Mouse (Mus musculus) stomach, embryonic 14.5 days (tissue): Measurements from ENCODE around the gene Galm. TPM values are rescaled to one million over a fixed set of nuclear protein-coding genes. Genes with fewer than 3 reads are reported as not detected.

Experiments used
- ATAC-seq: fragments of 200-750 bp; cut with Nextera tagmentation; 2 replicates; pipeline ENCODE4 v1.8.0; 2017; ENCODE audit warnings: low read depth, moderate TSS enrichment; ENCODE audit not compliant: insufficient number of reproducible peaks, insufficient read depth, low FRiP score
- H3K27ac ChIP-seq: fragments of 300-500 bp; sonication (generic); 2 replicates; pipeline ENCODE4 v1.5.1; 2014; ENCODE audit warnings: mild to moderate bottlenecking, low read length, moderate library complexity, mixed read lengths
- H3K27me3 ChIP-seq: fragments of 300-500 bp; sonication (generic); 2 replicates; pipeline ENCODE4 v1.6.1; 2014; ENCODE audit warnings: low read length, control low read depth, mixed read lengths; ENCODE audit not compliant: control insufficient read depth, insufficient read depth
- H3K36me3 ChIP-seq: fragments of 300-500 bp; sonication (generic); 2 replicates; pipeline ENCODE4 v1.6.1; 2014; ENCODE audit warnings: mild to moderate bottlenecking, control low read depth, low read length, moderate library complexity, mixed read lengths; ENCODE audit not compliant: control insufficient read depth, insufficient read depth
- H3K4me1 ChIP-seq: fragments of 300-500 bp; sonication (generic); 2 replicates; pipeline ENCODE4 v1.6.1; 2014; ENCODE audit warnings: low read length, control low read depth, mixed read lengths; ENCODE audit not compliant: control insufficient read depth, insufficient read depth
- H3K4me2 ChIP-seq: fragments of 300-500 bp; sonication (generic); replicated peaks from 2 replicates; pipeline ENCODE4 v1.6.1; 2014; ENCODE audit warnings: low read depth, low read length, control low read depth
- H3K4me3 ChIP-seq: fragments of 300-500 bp; sonication (generic); 2 replicates; pipeline ENCODE4 v1.5.1; 2014; ENCODE audit warnings: low read depth, low read length, control low read depth
- H3K9ac ChIP-seq: fragments of 300-500 bp; sonication (generic); replicated peaks from 2 replicates; pipeline ENCODE4 v1.6.1; 2014; ENCODE audit warnings: low read depth, mild to moderate bottlenecking, control low read depth, low read length, moderate library complexity, mixed read lengths
- H3K9me3 ChIP-seq: fragments of 300-500 bp; sonication (generic); 2 replicates; pipeline ENCODE4 v1.6.1; 2016; ENCODE audit warnings: low read depth, low read length, control low read depth; ENCODE audit not compliant: control insufficient read depth
- WGBS: fragments of 180-500 bp; shearing (Covaris S2); extraction: QIAGEN DNeasy Blood & Tissue Kit; methylation state at CpG from one replicate; pipeline ENCODE4 v1.1.7; 2014; 5-methylcytosine and 5-hydroxymethylcytosine counted together
- polyA plus RNA-seq: library from polyadenylated mRNA; unstranded; fragments of >200 nt; fragmentation: Nextera tagmentation; extraction: Ambion mirVana; gene quantifications from 2 replicates; pipeline ENCODE4 v1.2.1, GENCODE M21; 2014

The Galm gene
- polyA plus RNA-seq, 1 experiment from 2014 or later = 19.3 TPM

DNA sequence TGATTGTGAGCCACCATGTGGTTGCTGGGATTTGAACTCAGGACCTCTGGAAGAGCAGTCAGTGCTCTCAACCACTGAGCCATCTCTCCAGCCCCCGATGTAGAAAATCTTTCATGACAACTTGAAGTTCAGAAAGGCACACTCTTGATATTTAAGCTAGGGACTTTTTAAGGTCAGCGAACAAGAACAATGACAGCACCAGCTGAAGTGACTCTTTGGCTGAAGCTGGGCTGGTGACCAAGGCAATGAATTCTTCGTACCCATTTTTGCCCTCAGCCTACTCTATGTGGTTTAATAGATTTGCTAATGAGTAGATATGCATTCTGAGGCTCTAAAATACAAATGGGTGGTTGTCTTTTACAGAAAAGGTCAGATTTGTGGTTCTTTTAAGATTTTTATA lies 6.9 kb upstream of the Galm start:
- H3K27ac ChIP-seq = no peak overlapping the region
- H3K36me3 ChIP-seq = no peaks in the 10 kb centered on the region
- H3K27me3 ChIP-seq = no peaks in the 10 kb centered on the region
- WGBS = 92% methylated on average over 3 of the region's 3 CpGs
- no peaks in the 10 kb centered on the region for H3K9me3 ChIP-seq
- H3K4me1 ChIP-seq = no peaks in the 10 kb centered on the region
- H3K9ac ChIP-seq = no peak overlapping the region
- H3K4me3 ChIP-seq = no peak overlapping the region
- no peak for ATAC-seq
- no peak overlapping the region for H3K4me2 ChIP-seq

DNA sequence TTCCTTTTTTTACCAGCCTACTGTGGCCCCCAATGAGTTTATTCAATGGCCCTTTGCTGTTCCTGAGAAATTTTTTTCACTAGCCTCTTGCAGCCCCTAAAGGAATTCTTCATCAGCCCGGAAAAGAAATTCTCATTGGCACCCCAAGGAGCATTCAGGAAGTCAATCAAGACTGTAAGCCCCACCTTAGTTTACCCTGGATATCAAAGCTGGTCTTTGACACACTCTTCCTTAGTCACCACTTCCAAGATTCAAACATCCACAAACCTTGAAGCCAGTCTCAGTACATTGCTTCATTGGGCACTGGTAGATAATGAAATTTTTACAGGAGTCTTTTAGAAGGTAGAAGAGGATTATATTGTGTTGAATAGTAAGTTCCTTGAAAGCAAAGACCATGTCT lies 5.4 kb upstream of the Galm start:
- 57% methylated on average over 1 of the region's 1 CpGs for WGBS
- no peak overlapping the region for H3K4me3 ChIP-seq
- no peak overlapping the region for H3K4me2 ChIP-seq
- H3K27ac ChIP-seq = no peak overlapping the region
- no peak for ATAC-seq
- H3K4me1 ChIP-seq = no peaks in the 10 kb centered on the region
- no peaks in the 10 kb centered on the region for H3K9me3 ChIP-seq
- no peaks in the 10 kb centered on the region for H3K27me3 ChIP-seq
- no peaks in the 10 kb centered on the region for H3K36me3 ChIP-seq
- no peak overlapping the region for H3K9ac ChIP-seq

DNA sequence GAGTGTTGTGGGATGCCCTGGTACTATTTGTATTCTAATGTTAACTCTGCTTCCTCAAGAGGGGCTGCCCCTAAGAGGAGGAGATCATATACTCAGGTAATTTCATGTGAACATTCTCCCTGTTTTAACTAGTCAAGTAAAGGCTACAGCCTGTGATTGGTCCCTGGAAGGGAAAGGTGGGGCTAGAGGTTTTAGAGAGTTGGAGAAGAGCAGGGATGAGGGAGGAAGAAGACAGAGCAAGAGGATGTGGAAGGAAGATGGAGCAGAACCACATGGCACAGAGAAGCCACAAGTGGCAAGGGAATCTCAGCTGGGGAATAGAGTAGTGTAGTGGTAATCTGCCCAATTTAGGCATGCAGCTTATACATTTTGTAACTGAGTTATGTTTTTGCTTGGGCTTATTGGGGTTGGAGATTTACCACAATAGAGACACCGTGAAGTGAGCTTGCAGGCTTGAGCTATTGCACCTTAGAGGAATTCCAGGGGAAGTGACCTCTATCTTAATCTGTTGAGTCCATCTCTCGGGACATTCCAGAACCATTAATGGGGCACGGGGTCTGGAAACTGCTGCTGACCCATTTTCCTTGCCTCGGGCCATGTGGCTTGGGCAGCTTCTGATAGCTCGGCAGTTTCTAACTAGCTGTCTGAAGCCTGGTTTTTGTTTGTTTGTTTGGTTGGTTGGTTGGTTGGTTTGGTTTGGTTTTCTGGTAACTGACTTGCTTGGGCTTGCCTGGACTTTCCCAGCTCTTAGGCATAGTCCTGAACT lies 2.1 kb upstream of the Galm start:
- Histone ChIP-seq H3K27me3 (no peaks in the 10 kb centered on the region), H3K36me3 (no peaks in the 10 kb centered on the region), H3K4me1 (0 out of 2 replicates have a peak, but pooled peaks cover 4% of the 10 kb centered on the region), H3K9me3 (no peaks in the 10 kb centered on the region), H3K4me3 (no peak overlapping the region), H3K9ac (no peak overlapping the region), H3K27ac (no peak overlapping the region), H3K4me2 (no peak overlapping the region)
- no peak for ATAC-seq
- WGBS = 74% methylated on average over 5 of the region's 5 CpGs

DNA sequence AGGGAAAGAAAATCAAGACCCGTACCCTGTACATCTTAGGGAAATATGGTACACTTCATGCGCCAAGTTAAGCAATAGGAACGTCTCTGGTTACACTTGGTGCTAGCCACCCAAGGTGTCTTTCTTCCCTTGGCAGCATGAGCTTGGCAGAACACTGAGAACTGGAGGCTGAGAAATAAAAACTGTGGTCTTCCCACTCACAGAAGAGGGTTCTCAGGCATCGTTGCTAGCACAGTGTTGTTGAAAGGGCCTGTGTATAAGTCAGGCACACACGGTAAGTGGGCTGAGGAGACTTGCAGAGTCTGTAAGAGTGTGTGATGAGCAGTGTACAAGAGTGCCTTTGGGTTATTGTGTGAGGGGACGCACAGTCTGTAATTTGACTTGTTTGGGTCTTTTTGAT lies 1.1 kb upstream of the Galm start:
- H3K9me3 ChIP-seq = no peaks in the 10 kb centered on the region
- no peaks in the 10 kb centered on the region for H3K27me3 ChIP-seq
- H3K4me1 ChIP-seq = 0 out of 2 replicates have a peak, but pooled peaks cover 4% of the 10 kb centered on the region
- no peak overlapping the region for H3K4me3 ChIP-seq
- 88% methylated on average over 6 of the region's 6 CpGs for WGBS
- no peaks in the 10 kb centered on the region for H3K36me3 ChIP-seq
- no peak overlapping the region for H3K9ac ChIP-seq
- H3K4me2 ChIP-seq = no peak overlapping the region
- H3K27ac ChIP-seq = no peak overlapping the region
- no peak for ATAC-seq

DNA sequence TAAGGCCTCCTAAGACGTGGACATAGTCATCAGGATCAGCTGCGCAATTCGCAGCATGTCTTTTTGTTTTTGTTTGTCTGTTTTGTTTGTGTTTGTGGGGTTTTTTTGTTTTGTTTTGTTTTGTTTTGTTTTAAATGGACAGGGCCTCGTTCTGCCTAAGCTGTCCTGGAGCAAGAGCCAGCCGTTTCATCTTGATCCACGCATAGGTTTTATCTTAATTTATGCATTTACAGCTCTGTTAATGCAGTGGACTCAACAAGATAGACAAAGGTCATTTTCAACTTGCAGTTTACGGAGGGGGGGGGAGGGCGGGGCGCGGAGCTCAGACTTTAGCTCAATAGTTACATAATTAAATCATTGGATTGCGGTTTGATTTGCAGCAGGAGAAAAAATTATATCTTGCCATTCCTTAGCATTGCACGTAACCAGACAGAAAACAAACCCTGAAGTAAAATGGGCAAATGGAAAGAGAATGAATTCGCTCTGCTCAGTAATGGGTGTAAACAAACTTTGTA lies 1.3 kb downstream of the Galm start:
- WGBS = 75% methylated on average over 13 of the region's 13 CpGs

DNA sequence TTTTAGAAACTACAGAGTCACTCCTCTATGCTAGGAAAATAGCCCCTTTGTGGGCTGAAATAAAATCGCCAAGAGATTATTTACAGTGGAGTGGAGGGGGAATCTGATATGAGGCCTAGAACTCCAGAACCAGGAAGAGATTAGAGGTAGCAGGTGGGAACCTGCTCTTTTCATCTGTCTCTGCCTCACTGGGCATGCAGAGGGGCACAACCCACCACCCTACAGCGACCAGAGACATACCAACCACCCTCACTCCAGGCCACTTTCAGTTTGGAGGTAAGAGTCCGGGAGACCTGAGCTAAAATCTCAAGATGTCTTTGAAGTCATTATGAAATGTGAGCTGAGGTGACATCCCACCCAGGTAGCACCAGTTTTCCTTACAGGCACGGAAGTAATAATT lies 2.1 kb downstream of the Galm start:
- WGBS = 68% methylated on average over 4 of the region's 4 CpGs
- Histone ChIP-seq H3K9me3 (no peaks in the 10 kb centered on the region), H3K9ac (no peak overlapping the region), H3K27ac (no peak overlapping the region), H3K4me2 (no peak overlapping the region), H3K4me3 (no peak overlapping the region), H3K4me1 (0 out of 2 replicates have a peak, but pooled peaks cover 4% of the 10 kb centered on the region), H3K36me3 (no peaks in the 10 kb centered on the region), H3K27me3 (no peaks in the 10 kb centered on the region)
- no peak for ATAC-seq

More for the DNA sequence above, 1.3 kb downstream of the Galm start:
- H3K4me3 ChIP-seq = no peak overlapping the region
- no peaks in the 10 kb centered on the region for H3K27me3 ChIP-seq
- H3K36me3 ChIP-seq = no peaks in the 10 kb centered on the region
- H3K27ac ChIP-seq = peak overlapping the region; percentile 69; the same call in 1 of the 2 replicates
- no peak overlapping the region for H3K9ac ChIP-seq
- H3K4me1 ChIP-seq = 0 out of 2 replicates have a peak, but pooled peaks cover 4% of the 10 kb centered on the region
- no peaks in the 10 kb centered on the region for H3K9me3 ChIP-seq
- ATAC-seq = no peak
- H3K4me2 ChIP-seq = peak overlapping the region; percentile 70

DNA sequence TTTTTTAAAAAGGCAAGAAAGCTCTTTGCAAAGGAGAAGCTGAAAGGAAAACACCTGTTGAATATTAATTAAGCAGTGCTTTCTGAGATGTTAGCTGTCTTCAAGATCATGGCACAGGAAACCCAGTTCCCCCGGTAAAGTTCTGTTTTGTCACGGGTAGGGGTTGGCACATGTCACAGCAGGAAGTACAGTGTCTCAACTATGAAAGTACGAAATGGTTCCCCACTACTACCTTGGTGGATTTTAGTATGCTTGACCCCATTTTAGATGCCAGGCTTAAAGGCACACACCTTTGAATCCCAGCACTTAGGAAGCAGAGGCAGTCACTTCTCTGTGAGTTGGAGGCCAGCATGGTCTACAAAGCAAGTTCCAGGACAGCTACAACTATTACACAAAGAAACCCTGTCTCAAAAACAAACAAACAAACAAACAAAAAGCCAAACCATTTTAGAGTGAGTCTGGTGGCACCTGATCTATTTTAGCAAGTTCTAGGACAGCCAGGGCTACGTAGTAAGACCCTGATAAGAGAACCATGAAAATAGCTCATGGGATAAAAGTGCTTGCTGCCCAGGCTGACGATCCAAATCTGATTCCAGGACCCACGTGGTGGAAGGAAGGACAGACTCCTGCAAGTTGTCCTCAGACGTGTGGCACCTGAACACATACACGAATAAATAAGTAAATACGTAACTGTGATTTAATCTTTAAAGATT lies 3.6 kb downstream of the Galm start:
- no peak overlapping the region for H3K27ac ChIP-seq
- H3K36me3 ChIP-seq = no peaks in the 10 kb centered on the region
- no peak overlapping the region for H3K9ac ChIP-seq
- no peak overlapping the region for H3K4me2 ChIP-seq
- H3K4me1 ChIP-seq = 0 out of 2 replicates have a peak, but pooled peaks cover 4% of the 10 kb centered on the region
- H3K9me3 ChIP-seq = no peaks in the 10 kb centered on the region
- H3K4me3 ChIP-seq = no peak overlapping the region
- no peak for ATAC-seq
- 74% methylated on average over 9 of the region's 9 CpGs for WGBS
- H3K27me3 ChIP-seq = no peaks in the 10 kb centered on the region

DNA sequence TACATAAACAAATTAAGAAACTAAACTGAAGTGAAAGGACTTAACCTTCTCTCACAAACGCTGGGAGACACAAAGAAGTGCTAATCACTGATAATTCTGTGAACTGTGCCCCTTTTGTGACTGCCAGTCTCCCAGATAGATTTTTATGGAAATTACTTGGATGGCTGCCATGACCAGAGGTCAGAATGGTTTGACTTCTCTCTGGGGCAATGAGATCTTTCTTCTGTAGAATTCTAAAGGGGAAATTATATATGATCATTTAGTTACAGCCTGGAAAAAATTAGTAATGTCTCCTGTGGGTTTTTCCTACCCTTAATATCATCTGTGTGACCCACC lies 4.1 kb downstream of the Galm start:
- Histone ChIP-seq H3K36me3 (no peaks in the 10 kb centered on the region), H3K27ac (no peak overlapping the region), H3K4me2 (no peak overlapping the region), H3K4me1 (0 out of 2 replicates have a peak, but pooled peaks cover 4% of the 10 kb centered on the region), H3K27me3 (no peaks in the 10 kb centered on the region), H3K9ac (no peak overlapping the region), H3K9me3 (no peaks in the 10 kb centered on the region), H3K4me3 (no peak overlapping the region)
- no peak for ATAC-seq
- 54% methylated on average over 1 of the region's 1 CpGs for WGBS
